Mouse (Mus musculus): Measurements from ENCODE around the gene Prrc2b.

The Prrc2b gene

GRCm38 (mm10) chr2:32182676-32183296 is 31.9 kb downstream of the Prrc2b start:
- no peak for DNase-seq (ENCODE audit: low read depth, low spot score)

- DNase-seq (ENCODE audit: low read depth, low spot score) = no peak
Observed at GRCm38 (mm10) chr2:32187019-32187551, 36.2 kb downstream of the Prrc2b start.

- DNase-seq (ENCODE audit: low read depth, low spot score) = no peak
Observed at GRCm38 (mm10) chr2:32187649-32188048, 36.8 kb downstream of the Prrc2b start.

DNA sequence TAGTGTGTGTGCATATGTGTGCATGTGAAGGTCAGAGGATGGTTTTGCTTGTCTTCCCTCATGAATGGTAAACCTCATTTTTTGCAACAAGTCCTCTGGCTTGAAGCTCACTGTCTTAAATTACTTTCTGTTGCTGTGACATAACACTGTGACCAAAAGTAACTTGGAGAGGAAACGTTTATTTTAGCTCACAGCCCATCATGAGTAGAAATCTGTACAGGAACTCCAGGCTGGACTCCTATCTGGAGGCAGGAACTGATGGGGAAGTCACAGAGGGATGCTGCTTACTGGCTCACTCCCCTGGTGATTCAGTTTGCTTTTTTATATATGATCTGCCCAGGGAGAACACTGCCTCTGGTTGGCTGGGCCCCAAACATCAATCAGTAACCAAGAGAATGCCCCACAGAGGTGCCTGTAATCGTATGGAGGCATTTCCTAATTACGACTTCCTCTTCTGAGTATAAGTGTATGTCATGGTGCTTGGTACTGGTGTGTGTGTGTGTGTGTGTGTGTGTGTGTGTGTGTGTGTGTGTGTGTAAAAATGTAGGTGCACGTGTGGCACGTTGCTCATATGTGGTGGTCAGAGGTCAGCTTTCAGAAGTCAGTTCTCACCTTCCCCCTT is 38.3 kb downstream of the Prrc2b start:
- no peak for DNase-seq (ENCODE audit: low read depth, low spot score)

DNA sequence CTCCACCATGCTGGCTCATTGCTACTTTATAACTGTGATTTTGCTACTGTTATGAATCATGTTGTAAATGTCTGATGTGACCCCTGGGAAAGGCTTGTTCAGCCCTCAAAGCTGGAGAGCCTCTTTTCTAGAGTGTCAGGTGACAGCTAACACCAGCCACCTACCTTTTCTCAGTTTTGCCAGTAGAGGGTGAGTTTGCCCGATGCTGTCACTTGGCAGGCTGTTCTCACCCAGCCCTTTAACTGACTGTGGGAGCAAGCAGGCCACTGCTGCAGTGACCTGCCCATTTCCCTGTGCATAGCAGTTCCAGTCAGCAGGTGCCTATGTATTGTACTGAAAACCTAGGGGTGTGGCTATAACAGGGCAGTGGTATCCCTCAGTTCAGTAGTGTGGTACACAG is 39.7 kb downstream of the Prrc2b start:
- DNase-seq (ENCODE audit: low read depth, low spot score) = no peak

- no peak for DNase-seq (ENCODE audit: low read depth, low spot score)
Observed at GRCm38 (mm10) chr2:32191872-32192507, 41.1 kb downstream of the Prrc2b start.

- DNase-seq (ENCODE audit: low read depth, low spot score) = no peak
Observed at GRCm38 (mm10) chr2:32198977-32199376, 48.1 kb downstream of the Prrc2b start.

DNA sequence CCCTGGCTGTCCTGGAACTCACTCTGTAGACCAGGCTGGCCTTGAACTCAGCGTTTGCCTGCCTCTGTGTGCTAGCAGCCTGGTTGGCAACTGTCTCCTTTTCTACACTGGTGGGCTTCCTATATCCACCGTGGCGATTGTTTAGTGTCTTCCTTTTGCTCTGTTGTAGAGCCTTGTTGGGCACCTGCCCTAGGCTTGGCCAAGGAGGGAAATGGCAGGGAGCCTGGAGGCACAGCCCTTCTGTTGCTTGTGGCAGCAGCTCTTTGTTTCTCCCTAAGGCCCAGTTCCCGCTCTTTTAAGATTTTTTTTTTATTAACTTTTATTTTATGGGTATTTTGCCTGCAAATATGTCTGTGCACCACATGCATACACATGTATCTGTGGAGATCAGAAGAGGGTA is 49.2 kb downstream of the Prrc2b start:
- no peak for DNase-seq (ENCODE audit: low read depth, low spot score)

GRCm38 (mm10) chr2:32200712-32201111 is 49.8 kb downstream of the Prrc2b start:
- no peak for DNase-seq (ENCODE audit: low read depth, low spot score)

DNA sequence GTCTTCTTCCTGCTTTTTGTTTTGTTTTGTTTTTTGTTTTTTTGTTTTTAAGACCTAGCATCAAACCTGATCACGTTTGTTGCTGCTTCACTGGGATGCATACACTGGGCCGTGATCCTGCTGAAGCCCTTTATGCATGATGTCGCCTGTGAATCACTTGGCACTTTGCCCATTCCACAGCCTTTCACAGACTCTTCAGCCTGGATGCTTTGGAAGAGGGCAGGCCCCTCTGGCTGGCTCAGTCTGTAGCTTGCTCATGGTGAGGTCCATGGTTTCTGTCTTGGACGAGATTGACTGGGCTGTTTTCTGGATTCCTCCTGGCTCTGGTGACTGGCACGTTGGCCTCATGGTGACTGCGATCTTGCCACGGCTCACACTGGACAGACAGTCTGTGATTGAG is 50.6 kb downstream of the Prrc2b start:
- no peak for DNase-seq (ENCODE audit: low read depth, low spot score)

DNA sequence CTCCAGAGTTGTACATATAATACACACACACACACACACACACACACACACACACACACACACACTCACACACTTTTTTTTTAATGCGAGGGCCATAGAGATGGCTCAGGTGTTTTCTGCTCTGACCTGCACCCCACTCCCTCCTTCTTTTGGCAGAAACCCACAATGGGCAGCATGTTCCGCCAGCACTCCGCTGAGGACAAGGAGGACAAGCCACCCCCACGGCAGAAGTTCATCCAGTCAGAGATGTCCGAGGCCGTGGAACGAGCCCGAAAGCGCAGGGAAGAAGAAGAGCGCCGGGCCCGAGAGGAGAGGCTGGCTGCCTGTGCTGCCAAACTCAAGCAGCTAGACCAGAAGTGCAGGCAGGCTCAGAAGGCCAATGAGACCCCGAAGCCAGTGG is 53.0 kb downstream of the Prrc2b start:
- DNase-seq (ENCODE audit: low read depth, low spot score) = no peak

DNA sequence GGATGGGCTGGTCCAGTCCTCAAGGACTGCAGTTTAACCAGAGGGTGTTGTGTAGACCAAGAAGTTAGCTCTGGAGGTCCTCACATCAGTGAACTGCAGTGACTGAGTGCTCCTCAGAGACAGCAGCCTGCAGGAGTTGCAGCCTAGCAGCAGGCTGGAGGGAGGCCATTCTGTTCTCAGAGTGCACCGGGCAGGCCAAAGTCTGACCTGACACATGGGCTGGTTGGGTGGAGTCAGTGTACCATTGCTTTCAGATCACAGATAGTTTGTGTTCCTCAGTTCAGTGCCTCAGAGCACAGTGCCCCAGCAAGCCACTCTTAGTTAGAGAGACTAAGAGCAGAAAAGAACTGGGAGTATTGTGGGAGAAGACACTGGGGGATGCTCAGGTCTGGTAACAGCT is 56.8 kb downstream of the Prrc2b start:
- DNase-seq (ENCODE audit: low read depth, low spot score) = no peak

DNA sequence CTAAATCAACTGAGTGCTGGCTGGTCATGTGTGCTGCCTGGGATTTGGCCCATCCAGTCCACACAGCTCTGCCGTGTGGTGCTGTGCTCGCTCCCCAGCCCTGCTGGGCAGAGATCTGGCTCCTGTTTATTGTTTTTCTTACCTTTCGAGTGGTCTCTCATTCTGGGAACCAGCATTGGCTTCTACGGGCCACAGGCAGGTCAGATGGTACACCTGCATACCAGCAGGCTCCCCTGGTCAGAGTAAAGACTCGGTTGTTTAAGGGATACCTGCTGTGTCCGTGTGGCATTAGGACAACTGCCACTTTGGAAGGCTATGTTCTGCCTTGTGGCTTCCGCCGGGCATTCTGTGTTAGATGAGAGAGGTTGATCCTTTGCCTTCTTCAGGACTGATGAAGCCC is 60.8 kb downstream of the Prrc2b start:
- DNase-seq (ENCODE audit: low read depth, low spot score) = no peak

- no peak for DNase-seq (ENCODE audit: low read depth, low spot score)
Observed at GRCm38 (mm10) chr2:32213000-32213399, 62.1 kb downstream of the Prrc2b start.

DNA sequence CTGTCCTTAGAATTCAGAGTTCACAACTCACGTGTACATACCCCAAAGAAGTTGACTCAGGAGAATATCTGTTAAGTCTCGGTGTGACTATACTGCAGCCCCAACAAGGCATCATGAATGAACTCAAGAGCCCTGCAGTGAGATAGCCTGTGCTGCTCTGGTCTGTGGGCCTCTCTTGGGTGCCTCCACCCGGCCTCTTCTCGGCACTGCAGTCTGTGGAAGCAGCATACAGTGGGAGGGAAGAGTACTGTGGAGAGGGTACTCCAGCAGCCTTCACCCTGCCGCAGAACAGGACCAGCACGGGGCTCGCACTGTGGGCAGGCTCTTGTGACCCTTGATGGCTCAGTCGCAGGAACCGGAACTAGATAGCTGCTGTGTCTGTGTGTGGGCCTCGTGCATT is 64.7 kb downstream of the Prrc2b start:
- no peak for DNase-seq (ENCODE audit: low read depth, low spot score)

GRCm38 (mm10) chr2:32216506-32216905 is 65.6 kb downstream of the Prrc2b start:
- no peak for DNase-seq (ENCODE audit: low read depth, low spot score)

GRCm38 (mm10) chr2:32217656-32218055 is 66.8 kb downstream of the Prrc2b start:
- no peak for DNase-seq (ENCODE audit: low read depth, low spot score)

- DNase-seq (ENCODE audit: low read depth, low spot score) = no peak
Observed at GRCm38 (mm10) chr2:32218113-32218512, 67.2 kb downstream of the Prrc2b start.

DNA sequence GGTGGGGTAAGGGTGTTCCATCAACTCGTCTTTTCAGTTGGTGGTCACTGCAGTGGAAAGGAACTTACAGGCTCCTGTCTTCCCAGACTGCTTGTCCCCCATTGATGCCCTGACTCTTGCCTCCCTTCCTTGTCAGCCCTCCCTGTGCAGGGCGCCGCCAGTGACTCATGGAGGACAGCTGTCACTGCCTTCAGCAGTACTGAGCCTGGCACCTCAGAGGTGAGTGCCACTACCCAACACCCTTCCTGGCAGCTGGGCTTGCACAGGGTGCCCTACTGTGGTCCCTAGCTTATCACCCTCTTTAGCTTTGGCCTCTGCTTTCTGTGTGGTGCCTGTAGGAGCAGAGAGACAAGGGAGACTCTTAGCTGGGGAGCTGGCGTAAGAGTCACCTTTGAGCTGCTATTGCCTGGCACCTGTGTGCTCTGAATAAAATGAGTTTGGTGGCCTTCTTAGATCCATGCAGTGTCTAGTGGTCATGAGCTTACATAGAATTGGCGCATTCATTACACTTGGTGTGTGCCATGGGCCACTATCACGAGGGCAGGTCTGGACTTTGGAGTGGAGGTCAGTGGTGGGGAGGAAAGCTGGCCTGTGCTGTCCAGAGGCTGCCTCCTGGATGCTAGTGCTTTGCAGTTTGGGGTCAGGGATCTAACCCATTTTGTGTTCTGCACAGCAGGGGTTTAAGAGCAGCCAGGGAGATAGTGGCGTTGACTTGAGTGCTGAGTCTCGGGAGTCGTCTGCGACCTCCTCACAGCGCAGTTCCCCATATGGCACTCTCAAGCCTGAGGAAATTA is 67.9 kb downstream of the Prrc2b start:
- DNase-seq (ENCODE audit: low read depth, low spot score) = no peak

DNA sequence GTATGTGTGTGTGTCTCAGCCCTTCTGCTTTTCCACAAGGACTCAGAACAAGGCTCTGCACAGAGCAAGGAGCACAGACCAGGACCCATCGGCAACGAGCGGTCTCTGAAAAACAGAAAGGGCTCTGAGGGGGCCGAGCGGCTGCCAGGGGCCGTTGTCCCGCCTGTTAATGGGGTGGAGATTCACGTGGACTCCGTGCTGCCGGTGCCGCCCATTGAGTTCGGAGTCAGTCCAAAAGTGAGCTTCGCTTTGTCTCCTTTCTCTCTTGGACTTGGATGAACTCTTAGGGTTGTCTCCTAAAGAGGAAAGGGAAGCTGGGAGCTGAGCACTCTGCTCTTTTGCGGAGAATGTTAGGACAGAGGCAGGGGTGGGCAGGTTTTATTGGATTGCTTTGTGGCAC is 68.6 kb downstream of the Prrc2b start:
- no peak for DNase-seq (ENCODE audit: low read depth, low spot score)

DNA sequence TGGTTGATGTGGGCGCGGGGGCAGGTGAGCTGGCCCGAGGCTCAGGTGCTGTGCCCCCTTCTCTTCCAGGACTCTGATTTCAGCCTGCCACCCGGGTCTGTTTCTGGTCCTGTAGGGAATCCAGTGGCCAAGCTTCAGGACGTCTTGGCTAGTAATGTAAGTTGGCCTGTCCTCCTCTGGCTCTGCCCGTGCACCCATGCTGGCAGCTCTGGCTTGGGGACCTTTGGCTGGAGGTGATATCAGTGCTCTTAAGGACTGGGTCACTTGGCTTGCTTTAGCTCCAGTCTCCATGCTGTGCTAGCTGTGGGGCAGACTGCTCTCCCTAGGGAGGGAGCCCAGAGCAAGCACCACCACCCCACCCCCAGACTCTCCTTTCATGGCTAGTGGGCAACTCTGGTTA is 69.1 kb downstream of the Prrc2b start:
- no peak for DNase-seq (ENCODE audit: low read depth, low spot score)

DNA sequence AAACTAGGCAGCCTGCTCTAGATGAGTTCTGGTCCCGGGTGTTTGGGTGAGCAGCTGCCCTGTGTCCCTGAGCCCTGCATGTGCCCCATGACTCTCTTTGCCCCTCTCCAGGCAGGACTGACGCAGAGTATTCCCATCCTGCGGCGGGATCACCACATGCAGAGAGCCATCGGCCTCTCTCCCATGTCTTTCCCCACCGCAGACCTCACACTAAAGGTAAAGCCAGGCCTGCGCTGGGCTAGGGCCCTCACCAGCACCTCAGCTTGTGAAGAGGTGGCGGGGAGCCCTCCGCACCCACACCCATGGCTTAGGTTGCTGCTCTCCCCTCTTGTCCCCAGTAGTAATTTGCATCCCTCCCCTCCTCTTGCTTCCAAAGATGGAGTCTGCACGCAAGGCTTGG is 70.1 kb downstream of the Prrc2b start:
- no peak for DNase-seq (ENCODE audit: low read depth, low spot score)

All from WW6 (cell line).